Mouse (Mus musculus) E14TG2a.4 (cell line): Measurements from ENCODE around the gene Slc5a11.

Experiments used
- CTCF ChIP-seq: conservative IDR thresholded peaks from 2 replicates; pipeline ENCODE4 v1.5.1; 2014; ENCODE audit warnings: low read length
- NANOG ChIP-seq: IDR thresholded peaks from 2 replicates; pipeline ENCODE4 v1.6.1; 2014; ENCODE audit warnings: borderline replicate concordance, low read length, mixed read lengths

- TF ChIP-seq CTCF (no peak), NANOG (no peak)
These were observed 92.7 kb downstream of the Slc5a11 start for GRCm38 (mm10) chr7:123307236-123307635.
